Mouse (Mus musculus) cortical plate, adult 2 months (tissue): ENCODE data around the gene Tcte3.
"Not testable (repeated sequence)": the region's sequence is repeated elsewhere in the genome, so short reads cannot be mapped to it uniquely, and the experiment has no call there.

ENCODE experiments used
- CTCF ChIP-seq: fragments of 200-500 bp; IDR thresholded peaks from 2 replicates; pipeline ENCODE4 v1.5.1; 2011; ENCODE audit warnings: mild to moderate bottlenecking, control low read depth, low read length; ENCODE audit not compliant: insufficient read depth; ENCODE audit errors: extremely low read depth
- POLR2A ChIP-seq: fragments of 200-500 bp; IDR thresholded peaks from 2 replicates; pipeline ENCODE4 v1.6.1; 2011; ENCODE audit warnings: mild to moderate bottlenecking, low read length, control low read depth; ENCODE audit not compliant: insufficient read depth; ENCODE audit errors: extremely low read depth

DNA sequence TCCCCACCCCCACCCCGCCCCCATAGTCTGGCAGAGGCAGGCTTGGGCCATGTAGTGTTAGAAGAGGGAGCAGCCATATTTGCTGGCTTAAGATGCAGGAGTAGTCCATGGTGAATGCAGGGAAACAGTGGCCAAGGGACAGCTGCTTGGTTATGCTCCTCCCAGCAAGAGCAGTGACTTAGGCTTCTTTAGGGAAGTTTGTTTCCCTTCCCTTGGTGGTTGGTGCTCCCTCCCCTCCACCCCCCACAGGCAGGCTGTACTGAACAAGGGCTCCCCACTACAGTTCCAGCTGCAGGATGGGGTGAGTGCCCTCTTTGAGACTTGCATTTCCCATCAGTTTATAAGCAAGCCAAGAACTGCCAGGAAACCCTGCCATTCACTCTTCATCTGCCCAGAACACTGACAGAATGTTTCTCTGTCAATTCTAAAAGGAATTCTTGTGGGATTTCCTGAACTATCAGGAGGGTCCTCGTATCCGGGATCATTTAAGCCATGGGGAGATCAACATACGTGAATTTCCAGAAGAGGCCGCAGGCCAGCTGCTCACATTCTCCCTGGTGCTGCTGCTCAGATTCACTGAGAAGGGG is 51.1 kb downstream of the Tcte3 start:
- not testable (repeated sequence) for TF ChIP-seq POLR2A, CTCF
